Mouse (Mus musculus) intestine, embryonic 15.5 days (tissue): ENCODE results near the gene Khnyn. TPM values are rescaled to one million over a fixed set of nuclear protein-coding genes. Genes with fewer than 3 reads are reported as not detected.
A peak's percentile ranks its signal among the peaks of the same experiment; 100 is the strongest.

Experiments
- ATAC-seq: fragments of 200-750 bp; cut with Nextera tagmentation; 2 replicates; pipeline ENCODE4 v1.8.0; 2017; ENCODE audit warnings: moderate TSS enrichment, moderate library complexity
- H3K27ac ChIP-seq: fragments of 300-500 bp; sonication (generic); 2 replicates; pipeline ENCODE4 v1.5.1; 2015; ENCODE audit warnings: mild to moderate bottlenecking, inconsistent platforms
- H3K27me3 ChIP-seq: fragments of 300-500 bp; sonication (generic); replicated peaks from 2 replicates; pipeline ENCODE4 v1.6.1; 2015; ENCODE audit warnings: inconsistent platforms
- H3K36me3 ChIP-seq: fragments of 300-500 bp; sonication (generic); 2 replicates; pipeline ENCODE4 v1.6.1; 2015; ENCODE audit warnings: inconsistent platforms
- H3K4me1 ChIP-seq: fragments of 300-500 bp; sonication (generic); replicated peaks from 2 replicates; pipeline ENCODE4 v1.6.1; 2015; ENCODE audit warnings: inconsistent platforms
- H3K4me2 ChIP-seq: fragments of 300-500 bp; sonication (generic); replicated peaks from 2 replicates; pipeline ENCODE4 v1.6.1; 2015; ENCODE audit warnings: mild to moderate bottlenecking, inconsistent platforms
- H3K4me3 ChIP-seq: fragments of 300-500 bp; sonication (generic); replicated peaks from 2 replicates; pipeline ENCODE4 v1.5.1; 2015; ENCODE audit warnings: inconsistent platforms
- H3K9ac ChIP-seq: fragments of 300-500 bp; sonication (generic); 2 replicates; pipeline ENCODE4 v1.6.1; 2015; ENCODE audit warnings: inconsistent platforms
- H3K9me3 ChIP-seq: fragments of 300-500 bp; sonication (generic); 2 replicates; pipeline ENCODE4 v1.6.1; 2016; ENCODE audit warnings: inconsistent platforms
- WGBS: fragments of 180-500 bp; shearing (Covaris S2); methylation state at CpG from one replicate; pipeline ENCODE4 v1.1.7; 2015; 5-methylcytosine and 5-hydroxymethylcytosine counted together
- polyA plus RNA-seq: library from polyadenylated mRNA; unstranded; fragments of >200 nt; fragmentation: Nextera tagmentation; extraction: Ambion mirVana; gene quantifications from 2 replicates; pipeline ENCODE4 v1.2.1, GENCODE M21; 2015

Khnyn gene
- polyA plus RNA-seq, 1 experiment from 2014 or later, result 15.1 TPM

GRCm38 (mm10) chr14:55857588-55857987, 27.2 kb upstream of the Khnyn start:
- peaks cover 51% of the 10 kb centered on the region for H3K4me1 ChIP-seq
- H3K9me3 ChIP-seq, result no peaks in the 10 kb centered on the region
- H3K27me3 ChIP-seq, result no peaks in the 10 kb centered on the region
- H3K4me3 ChIP-seq, result no peak overlapping the region
- peak overlapping the region; percentile 42 for H3K4me2 ChIP-seq
- ATAC-seq, result no peak
- no peaks in the 10 kb centered on the region for H3K36me3 ChIP-seq
- no peak overlapping the region for H3K9ac ChIP-seq
- no peak overlapping the region for H3K27ac ChIP-seq
- WGBS, result 52% methylated on average over 4 of the region's 4 CpGs

GRCm38 (mm10) chr14:55862186-55862585, 22.6 kb upstream of the Khnyn start:
- Histone ChIP-seq H3K27ac (no peak overlapping the region), H3K9ac (no peak overlapping the region), H3K4me2 (no peak overlapping the region), H3K4me1 (peaks cover 34% of the 10 kb centered on the region), H3K27me3 (no peaks in the 10 kb centered on the region), H3K4me3 (no peak overlapping the region), H3K9me3 (no peaks in the 10 kb centered on the region), H3K36me3 (peaks cover 20% of the 10 kb centered on the region)
- WGBS, result 55% methylated on average over 6 of the region's 6 CpGs
- ATAC-seq, result no peak

GRCm38 (mm10) chr14:55862970-55863369, 21.8 kb upstream of the Khnyn start:
- H3K36me3 ChIP-seq, result peaks cover 24% of the 10 kb centered on the region
- H3K9ac ChIP-seq, result no peak overlapping the region
- no peak overlapping the region for H3K4me2 ChIP-seq
- peaks cover 27% of the 10 kb centered on the region for H3K4me1 ChIP-seq
- H3K9me3 ChIP-seq, result no peaks in the 10 kb centered on the region
- no peak overlapping the region for H3K4me3 ChIP-seq
- H3K27ac ChIP-seq, result no peak overlapping the region
- ATAC-seq, result no peak
- no peaks in the 10 kb centered on the region for H3K27me3 ChIP-seq
- 90% methylated on average over 10 of the region's 10 CpGs for WGBS

- Histone ChIP-seq H3K27ac (no peak overlapping the region), H3K4me1 (peaks cover 22% of the 10 kb centered on the region), H3K27me3 (no peaks in the 10 kb centered on the region), H3K9me3 (no peaks in the 10 kb centered on the region), H3K4me3 (no peak overlapping the region), H3K36me3 (peaks cover 32% of the 10 kb centered on the region), H3K9ac (no peak overlapping the region), H3K4me2 (no peak overlapping the region)
- ATAC-seq, result peak; percentile 79
- 26% methylated on average over 7 of the region's 7 CpGs for WGBS
These were observed 21.0 kb upstream of the Khnyn start for GRCm38 (mm10) chr14:55863773-55864172.

- no peak overlapping the region for H3K27ac ChIP-seq
- WGBS, result 34% methylated on average over 4 of the region's 4 CpGs
- H3K4me1 ChIP-seq, result peaks cover 12% of the 10 kb centered on the region
- peaks cover 51% of the 10 kb centered on the region for H3K36me3 ChIP-seq
- no peaks in the 10 kb centered on the region for H3K27me3 ChIP-seq
- no peak for ATAC-seq
- no peak overlapping the region for H3K4me3 ChIP-seq
- H3K9me3 ChIP-seq, result no peaks in the 10 kb centered on the region
- H3K4me2 ChIP-seq, result no peak overlapping the region
- H3K9ac ChIP-seq, result no peak overlapping the region
These were observed 17.8 kb upstream of the Khnyn start for GRCm38 (mm10) chr14:55866962-55867361.

- Histone ChIP-seq H3K27me3 (no peaks in the 10 kb centered on the region), H3K9me3 (no peaks in the 10 kb centered on the region), H3K4me3 (no peak overlapping the region), H3K9ac (no peak overlapping the region), H3K27ac (no peak overlapping the region), H3K4me2 (no peak overlapping the region), H3K4me1 (peaks cover 10% of the 10 kb centered on the region; the same call in 1 of the 2 replicates), H3K36me3 (peaks cover 60% of the 10 kb centered on the region)
- ATAC-seq, result no peak
- WGBS, result 88% methylated on average over 14 of the region's 14 CpGs
These were observed 16.3 kb upstream of the Khnyn start for GRCm38 (mm10) chr14:55868230-55869026.

- Histone ChIP-seq H3K4me2 (no peak overlapping the region), H3K27ac (no peak overlapping the region), H3K4me3 (no peak overlapping the region), H3K36me3 (peaks cover 57% of the 10 kb centered on the region), H3K4me1 (peaks cover 10% of the 10 kb centered on the region), H3K9me3 (no peaks in the 10 kb centered on the region), H3K27me3 (no peaks in the 10 kb centered on the region), H3K9ac (no peak overlapping the region)
- WGBS, result 93% methylated on average over 6 of the region's 6 CpGs
- no peak for ATAC-seq
These were observed 15.2 kb upstream of the Khnyn start for GRCm38 (mm10) chr14:55869538-55869937.

GRCm38 (mm10) chr14:55872039-55872438, 12.7 kb upstream of the Khnyn start:
- H3K9ac ChIP-seq, result no peak overlapping the region
- no peak for ATAC-seq
- no peak overlapping the region for H3K27ac ChIP-seq
- H3K4me1 ChIP-seq, result peaks cover 10% of the 10 kb centered on the region
- H3K4me3 ChIP-seq, result no peak overlapping the region
- peaks cover 40% of the 10 kb centered on the region for H3K36me3 ChIP-seq
- 86% methylated on average over 12 of the region's 12 CpGs for WGBS
- no peaks in the 10 kb centered on the region for H3K9me3 ChIP-seq
- no peak overlapping the region for H3K4me2 ChIP-seq
- no peaks in the 10 kb centered on the region for H3K27me3 ChIP-seq

- Histone ChIP-seq H3K9me3 (no peaks in the 10 kb centered on the region), H3K4me2 (no peak overlapping the region), H3K36me3 (peaks cover 40% of the 10 kb centered on the region), H3K27ac (no peak overlapping the region), H3K27me3 (no peaks in the 10 kb centered on the region), H3K4me1 (peaks cover 10% of the 10 kb centered on the region), H3K4me3 (no peak overlapping the region), H3K9ac (no peak overlapping the region)
- peak; percentile 37; the same call in 1 of the 2 replicates for ATAC-seq
- 85% methylated on average over 17 of the region's 17 CpGs for WGBS
These were observed 12.2 kb upstream of the Khnyn start for GRCm38 (mm10) chr14:55872551-55872950.

GRCm38 (mm10) chr14:55873242-55873713, 11.5 kb upstream of the Khnyn start:
- H3K4me3 ChIP-seq, result no peak overlapping the region
- no peak overlapping the region for H3K9ac ChIP-seq
- no peak overlapping the region for H3K27ac ChIP-seq
- 87% methylated on average over 8 of the region's 8 CpGs for WGBS
- no peaks in the 10 kb centered on the region for H3K9me3 ChIP-seq
- H3K4me2 ChIP-seq, result no peak overlapping the region; the same call in 1 of the 2 replicates
- no peaks in the 10 kb centered on the region for H3K27me3 ChIP-seq
- H3K36me3 ChIP-seq, result peaks cover 33% of the 10 kb centered on the region
- H3K4me1 ChIP-seq, result peaks cover 15% of the 10 kb centered on the region
- ATAC-seq, result peak; percentile 11; the same call in 1 of the 2 replicates

- peak; percentile 69 for ATAC-seq
- no peak overlapping the region for H3K9ac ChIP-seq
These were observed 10.7 kb upstream of the Khnyn start for GRCm38 (mm10) chr14:55873714-55874683.

More at GRCm38 (mm10) chr14:55873714-55874683, 10.7 kb upstream of the Khnyn start:
- Histone ChIP-seq H3K9me3 (no peaks in the 10 kb centered on the region), H3K4me1 (peaks cover 15% of the 10 kb centered on the region), H3K4me2 (peak overlapping the region; percentile 52), H3K27ac (no peak overlapping the region), H3K27me3 (no peaks in the 10 kb centered on the region), H3K36me3 (peaks cover 27% of the 10 kb centered on the region), H3K4me3 (peak overlapping the region; percentile 12)
- 14% methylated on average over 30 of the region's 30 CpGs for WGBS
